Mouse (Mus musculus): ENCODE results near the gene Mkrn3. TPM values are rescaled to one million over a fixed set of nuclear protein-coding genes. Genes with fewer than 3 reads are reported as not detected.
A peak's percentile ranks its signal among the peaks of the same experiment; 100 is the strongest.

The Mkrn3 gene
- total RNA-seq, 2 experiments from 2014 or later: 1.2 to 1.6 TPM

DNA sequence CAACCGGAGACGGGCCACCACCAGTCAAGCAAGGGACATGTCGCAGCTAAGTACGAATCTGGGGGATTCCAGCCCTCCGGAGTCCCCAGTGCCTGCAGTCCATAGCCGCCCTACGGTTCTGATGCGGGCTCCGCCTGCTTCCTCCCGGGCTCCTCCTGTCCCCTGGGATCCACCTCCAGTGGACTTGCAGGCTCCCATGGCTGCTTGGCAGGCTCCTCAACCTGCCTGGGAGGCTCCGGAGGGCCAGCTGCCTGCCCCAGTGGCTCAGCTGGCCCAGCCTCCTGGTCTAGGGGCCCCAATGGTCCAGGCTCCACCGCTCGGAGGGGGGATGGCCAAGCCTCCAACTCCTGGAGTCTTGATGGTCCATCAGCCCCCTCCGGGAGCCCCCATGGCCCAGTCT lies 42.6 kb downstream of the Mkrn3 start:
- peak; percentile 9 for DNase-seq

GRCm38 (mm10) chr7:62376510-62377304 lies 43.2 kb downstream of the Mkrn3 start, which contains the start of gene Magel2:
Magel2 (plus strand) TSS chr7:62377010.
- DNase-seq: peak; percentile 10

GRCm38 (mm10) chr7:62375658-62376057 lies 44.3 kb downstream of the Mkrn3 start:
- DNase-seq: peak; percentile 37

Other genes with a start within 250 kb of the Mkrn3 start
- gene Ndn, start 73.6 kb downstream of the Mkrn3 start, total RNA-seq (2021): 10 to 100 TPM; 17.9 to 18.9 TPM
- gene Magel2, start 43.1 kb downstream of the Mkrn3 start, total RNA-seq (2021): under 1 TPM; 0.33 to 0.41 TPM
- 1 to 10 TPM; 5.4 to 5.6 TPM for gene Peg12, start 44.4 kb upstream of the Mkrn3 start, total RNA-seq (2021)